Mouse (Mus musculus): ENCODE results near the gene Ncan.

DNA sequence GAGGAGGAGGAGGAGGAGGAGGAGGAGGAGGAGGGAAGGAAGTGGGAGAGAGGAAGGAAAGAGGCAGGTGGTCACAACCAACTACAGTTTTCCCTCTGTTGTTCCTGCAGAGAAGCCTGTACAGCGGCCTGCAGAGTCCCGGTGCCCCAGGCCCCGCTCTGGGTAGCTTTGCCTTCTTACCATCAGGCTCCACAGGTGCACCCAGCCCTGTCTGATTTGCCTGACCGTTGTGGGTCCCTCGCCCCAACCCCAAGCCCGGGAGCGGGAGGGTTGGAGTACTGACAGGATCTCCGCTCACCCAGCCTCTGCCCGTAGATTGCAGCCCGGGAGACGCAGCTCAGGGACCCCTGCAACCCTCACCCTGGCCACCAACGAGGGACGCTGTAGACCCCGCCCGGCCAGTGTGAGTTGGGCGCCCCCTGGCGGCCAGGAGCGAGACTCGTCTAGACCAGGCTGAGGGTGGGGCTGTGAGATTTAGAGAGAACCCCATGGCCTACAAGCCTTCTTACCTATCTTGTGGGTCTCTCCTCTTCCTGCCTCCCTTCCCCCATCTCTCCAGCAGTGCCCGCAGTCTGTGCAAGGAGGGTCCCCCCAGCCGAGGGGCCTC, 45.9 kb upstream of the Ncan start:
- TF ChIP-seq CTCF (IDR thresholded peaks at IDR 0.05; ENCODE audit: extremely low read depth, insufficient read depth, low read length): peak; percentile 66
- no peak for TF ChIP-seq POLR2A (IDR thresholded peaks at IDR 0.05; ENCODE audit: extremely low read depth, insufficient read depth, low read length)

Data from cortical plate, adult 2 months (tissue).